Mouse (Mus musculus): ENCODE measurements around the gene Ern1. TPM values are rescaled to one million over a fixed set of nuclear protein-coding genes. Genes with fewer than 3 reads are reported as not detected.

The Ern1 gene
- polyA plus RNA-seq (2012; rRNA removed) (12.5 and 15.1 TPM in 2 replicates), polyA plus RNA-seq (2014; fragmentation: Nextera tagmentation; extraction: Ambion mirVana) (6.4 and 7.8 TPM in 2 replicates)

DNA sequence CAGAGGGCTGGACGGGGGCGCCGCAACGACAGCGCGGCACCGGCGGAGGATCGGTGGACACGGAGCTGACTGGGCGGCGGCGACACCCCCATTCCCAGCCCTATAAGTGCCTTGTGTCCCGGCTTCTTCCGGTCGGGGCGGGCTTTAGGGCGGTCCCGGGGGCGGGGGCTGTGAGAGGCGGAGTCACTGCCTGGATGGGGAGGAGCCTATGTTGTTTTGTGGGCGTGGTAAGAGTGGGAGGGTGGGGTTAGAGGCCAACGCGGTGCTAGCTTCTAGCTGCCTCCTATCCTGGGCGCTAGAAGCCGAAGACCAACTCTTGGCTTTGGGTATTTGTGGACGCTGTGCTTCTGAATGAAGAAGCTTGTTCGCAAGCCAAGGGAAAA lies at the start of gene Ern1:
Gene Ern1, minus strand, starts transcription at position 120 of the 383 bp plus-strand sequence.
- ATAC-seq (ENCODE audit: low FRiP score, low read depth) (peak; percentile 96), DNase-seq (ENCODE audit: low spot score) (peak; percentile 94)
- 0% methylated on average over 24 of the region's 28 CpGs for WGBS
- H3K27me3 ChIP-seq (ENCODE audit: control insufficient read depth, insufficient read depth, low read length): no peaks in the 10 kb centered on the region
- no peaks in the 10 kb centered on the region for H3K9me3 ChIP-seq (ENCODE audit: control insufficient read depth, low read length)
- peaks cover 15% of the 10 kb centered on the region for H3K4me1 ChIP-seq (ENCODE audit: control insufficient read depth, insufficient read depth, low read length)
- no peak for TF ChIP-seq POLR2A (IDR thresholded peaks at IDR 0.05; ENCODE audit: borderline replicate concordance, extremely low read depth, insufficient read depth, insufficient read length)
- H3K4me2 ChIP-seq (replicated peaks; ENCODE audit: low read depth, low read length, severe bottlenecking): peak within 1 kb of the TSS; percentile 67
- H3K9ac ChIP-seq (ENCODE audit: low read depth, low read length, severe bottlenecking): peak within 1 kb of the TSS; percentile 81
- no peaks in the 10 kb centered on the region for H3K36me3 ChIP-seq (ENCODE audit: control insufficient read depth, insufficient read depth, low read length)
- H3K27ac ChIP-seq (replicated peaks; ENCODE audit: low read depth, low read length): peak within 1 kb of the TSS; percentile 78
- peak within 1 kb of the TSS; percentile 98 for H3K4me3 ChIP-seq (replicated peaks; ENCODE audit: low read length)

DNA sequence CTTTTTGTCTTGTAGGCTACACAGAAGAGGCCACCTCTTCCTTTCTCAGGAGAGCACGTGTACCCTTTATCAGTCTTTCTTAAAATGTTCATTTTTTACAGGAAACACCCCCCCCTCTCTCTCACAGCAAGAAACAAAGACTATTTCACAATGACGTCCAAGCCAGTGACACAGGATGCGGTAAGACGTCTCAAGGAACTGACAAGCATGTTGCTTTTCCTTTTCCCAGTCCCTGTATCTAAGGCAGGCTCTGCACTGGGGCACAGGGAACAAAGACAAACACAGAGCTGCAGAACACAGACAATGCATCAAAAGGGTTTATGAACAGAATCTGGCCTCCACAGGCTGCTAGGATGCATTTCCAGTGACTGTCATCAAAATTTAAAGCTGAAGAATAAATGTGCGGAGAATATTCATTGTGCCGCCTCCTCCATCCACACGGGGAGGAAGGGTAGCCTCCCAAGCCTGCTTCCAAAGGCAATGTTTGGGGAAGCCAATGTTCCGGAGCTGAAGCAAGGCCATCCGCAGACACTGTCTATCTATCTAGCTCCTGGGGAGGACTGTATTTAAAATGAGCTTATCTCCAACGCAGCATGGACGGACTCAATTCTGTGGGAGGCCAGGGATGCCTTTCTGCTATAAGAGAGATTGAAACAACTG lies 48.7 kb upstream of the Ern1 start:
- no peak overlapping the region for H3K27ac ChIP-seq (replicated peaks; ENCODE audit: low read depth, low read length)
- WGBS: 79% methylated on average over 11 of the region's 11 CpGs
- no peak for TF ChIP-seq POLR2A (IDR thresholded peaks at IDR 0.05; ENCODE audit: borderline replicate concordance, extremely low read depth, insufficient read depth, insufficient read length)
- no peaks in the 10 kb centered on the region for H3K9me3 ChIP-seq (ENCODE audit: control insufficient read depth, low read length)
- no peak overlapping the region for H3K9ac ChIP-seq (ENCODE audit: low read depth, low read length, severe bottlenecking)
- ATAC-seq (ENCODE audit: low FRiP score, low read depth) (no peak), DNase-seq (ENCODE audit: low spot score) (no peak)
- H3K36me3 ChIP-seq (ENCODE audit: control insufficient read depth, insufficient read depth, low read length): 0 out of 2 replicates have a peak, but pooled peaks cover 5% of the 10 kb centered on the region
- 0 out of 2 replicates have a peak, but pooled peaks cover 3% of the 10 kb centered on the region for H3K4me1 ChIP-seq (ENCODE audit: control insufficient read depth, insufficient read depth, low read length)
- no peak overlapping the region for H3K4me2 ChIP-seq (replicated peaks; ENCODE audit: low read depth, low read length, severe bottlenecking)
- no peak overlapping the region for H3K4me3 ChIP-seq (replicated peaks; ENCODE audit: low read length)
- H3K27me3 ChIP-seq (ENCODE audit: control insufficient read depth, insufficient read depth, low read length): no peaks in the 10 kb centered on the region

DNA sequence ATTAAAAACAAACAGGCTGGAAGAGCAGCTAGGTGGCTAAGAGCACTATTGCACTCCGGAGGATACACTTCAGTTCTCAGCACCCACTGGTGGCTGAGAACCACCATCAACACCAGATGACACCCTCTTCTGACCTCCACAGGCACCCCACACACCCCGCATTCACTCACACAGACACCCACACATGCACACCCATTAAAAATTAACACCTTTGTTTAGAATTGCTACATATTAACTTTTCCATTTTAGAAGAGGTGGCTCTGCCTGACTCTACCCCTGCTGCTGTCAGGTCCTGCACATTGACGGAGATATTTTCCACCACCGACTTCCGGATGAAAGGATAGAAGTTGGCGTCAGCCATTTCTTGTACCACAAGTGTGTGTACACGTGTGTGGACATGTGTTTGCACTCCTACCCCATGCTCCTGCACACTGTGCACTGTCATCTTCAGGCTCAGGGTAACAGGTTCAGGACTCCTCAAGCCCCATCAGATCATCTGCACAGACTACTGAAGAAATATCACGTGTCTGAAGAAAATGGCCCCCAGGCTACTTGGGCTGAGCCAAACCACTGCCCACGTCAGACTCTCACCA lies 48.1 kb upstream of the Ern1 start:
- no peaks in the 10 kb centered on the region for H3K27me3 ChIP-seq (ENCODE audit: control insufficient read depth, insufficient read depth, low read length)
- peaks cover 5% of the 10 kb centered on the region; the same call in 1 of the 2 replicates for H3K36me3 ChIP-seq (ENCODE audit: control insufficient read depth, insufficient read depth, low read length)
- WGBS: 87% methylated on average over 9 of the region's 9 CpGs
- no peak overlapping the region for H3K27ac ChIP-seq (replicated peaks; ENCODE audit: low read depth, low read length)
- TF ChIP-seq POLR2A (IDR thresholded peaks at IDR 0.05; ENCODE audit: borderline replicate concordance, extremely low read depth, insufficient read depth, insufficient read length): no peak
- H3K4me2 ChIP-seq (replicated peaks; ENCODE audit: low read depth, low read length, severe bottlenecking): no peak overlapping the region
- H3K9ac ChIP-seq (ENCODE audit: low read depth, low read length, severe bottlenecking): no peak overlapping the region
- DNase-seq (ENCODE audit: low spot score): no peak
- no peak overlapping the region for H3K4me3 ChIP-seq (replicated peaks; ENCODE audit: low read length)
- no peak for ATAC-seq (ENCODE audit: low FRiP score, low read depth)
- H3K9me3 ChIP-seq (ENCODE audit: control insufficient read depth, low read length): no peaks in the 10 kb centered on the region
- 0 out of 2 replicates have a peak, but pooled peaks cover 3% of the 10 kb centered on the region for H3K4me1 ChIP-seq (ENCODE audit: control insufficient read depth, insufficient read depth, low read length)

DNA sequence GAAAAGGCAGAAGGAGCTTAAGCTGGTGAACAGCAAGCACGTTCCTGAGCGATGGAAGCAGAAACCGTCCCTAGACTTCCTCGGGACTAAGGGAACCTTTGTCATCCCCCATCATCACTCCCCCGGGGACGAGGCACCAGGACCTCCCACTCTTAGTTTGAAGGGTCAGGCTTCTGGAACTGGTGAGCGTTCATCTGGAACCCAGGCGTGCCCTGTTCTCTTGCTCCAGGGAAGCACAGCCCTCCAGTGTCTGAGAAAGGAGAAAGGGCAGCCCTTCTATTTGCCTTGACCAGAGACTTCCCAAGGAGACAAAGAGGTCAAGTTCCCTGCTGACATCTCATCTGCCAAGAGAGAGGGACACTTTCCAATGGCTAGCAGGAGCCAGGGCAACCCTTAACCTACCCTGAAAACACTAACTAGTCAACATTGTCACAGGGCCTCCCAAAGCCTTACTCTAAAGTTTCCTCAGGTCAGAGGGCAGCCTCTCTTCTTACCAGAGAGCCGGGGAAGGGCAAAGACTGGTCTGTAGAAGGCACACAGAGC lies 44.7 kb upstream of the Ern1 start:
- H3K4me2 ChIP-seq (replicated peaks; ENCODE audit: low read depth, low read length, severe bottlenecking): no peak overlapping the region
- no peak overlapping the region for H3K27ac ChIP-seq (replicated peaks; ENCODE audit: low read depth, low read length)
- 79% methylated on average over 9 of the region's 9 CpGs for WGBS
- H3K9me3 ChIP-seq (ENCODE audit: control insufficient read depth, low read length): no peaks in the 10 kb centered on the region
- ATAC-seq (ENCODE audit: low FRiP score, low read depth) (no peak), DNase-seq (ENCODE audit: low spot score) (no peak)
- no peak overlapping the region for H3K9ac ChIP-seq (ENCODE audit: low read depth, low read length, severe bottlenecking)
- H3K36me3 ChIP-seq (ENCODE audit: control insufficient read depth, insufficient read depth, low read length): peaks cover 10% of the 10 kb centered on the region
- no peak overlapping the region for H3K4me3 ChIP-seq (replicated peaks; ENCODE audit: low read length)
- no peak for TF ChIP-seq POLR2A (IDR thresholded peaks at IDR 0.05; ENCODE audit: borderline replicate concordance, extremely low read depth, insufficient read depth, insufficient read length)
- H3K27me3 ChIP-seq (ENCODE audit: control insufficient read depth, insufficient read depth, low read length): no peaks in the 10 kb centered on the region
- no peaks in the 10 kb centered on the region for H3K4me1 ChIP-seq (ENCODE audit: control insufficient read depth, insufficient read depth, low read length)

DNA sequence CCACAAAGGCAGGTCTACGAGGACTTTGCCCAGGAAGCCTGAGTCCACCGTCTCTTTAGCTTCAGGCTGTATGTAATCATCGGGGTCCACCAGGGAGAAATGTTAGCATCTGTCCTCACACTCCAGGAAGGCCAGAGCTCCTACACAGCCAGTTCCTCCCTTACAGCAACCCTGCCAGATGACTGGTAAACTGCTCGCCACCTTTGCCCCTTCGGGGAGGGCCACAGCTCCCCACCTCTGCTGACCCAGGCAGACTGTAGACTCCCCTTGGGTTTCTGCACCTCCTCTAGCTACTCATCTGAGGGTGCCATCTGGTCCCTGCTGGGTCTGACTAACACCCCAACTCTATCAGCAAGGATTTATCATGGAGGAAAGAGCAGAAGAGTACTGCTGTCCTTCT lies 42.1 kb upstream of the Ern1 start:
- Histone ChIP-seq H3K27ac (replicated peaks; ENCODE audit: low read depth, low read length) (no peak overlapping the region), H3K36me3 (ENCODE audit: control insufficient read depth, insufficient read depth, low read length) (peaks cover 17% of the 10 kb centered on the region), H3K9ac (ENCODE audit: low read depth, low read length, severe bottlenecking) (no peak overlapping the region), H3K9me3 (ENCODE audit: control insufficient read depth, low read length) (no peaks in the 10 kb centered on the region), H3K27me3 (ENCODE audit: control insufficient read depth, insufficient read depth, low read length) (no peaks in the 10 kb centered on the region), H3K4me1 (ENCODE audit: control insufficient read depth, insufficient read depth, low read length) (no peaks in the 10 kb centered on the region), H3K4me2 (replicated peaks; ENCODE audit: low read depth, low read length, severe bottlenecking) (no peak overlapping the region), H3K4me3 (replicated peaks; ENCODE audit: low read length) (no peak overlapping the region)
- ATAC-seq (ENCODE audit: low FRiP score, low read depth): no peak
- WGBS: 60% methylated on average over 5 of the region's 5 CpGs
- TF ChIP-seq POLR2A (IDR thresholded peaks at IDR 0.05; ENCODE audit: borderline replicate concordance, extremely low read depth, insufficient read depth, insufficient read length): no peak
- no peak for DNase-seq (ENCODE audit: low spot score)
